Mouse (Mus musculus) limb, embryonic 15.5 days (tissue): ENCODE results near the gene Vmn1r195. TPM values are rescaled to one million over a fixed set of nuclear protein-coding genes. Genes with fewer than 3 reads are reported as not detected.
"Not testable (repeated sequence)": the region's sequence is repeated elsewhere in the genome, so short reads cannot be mapped to it uniquely, and the experiment has no call there.

Source experiments
- ATAC-seq: fragments of 200-750 bp; cut with Nextera tagmentation; 2 replicates; pipeline ENCODE4 v1.8.0; 2017; ENCODE audit warnings: low read depth, moderate TSS enrichment; ENCODE audit not compliant: insufficient number of reproducible peaks, low FRiP score, low TSS enrichment
- H3K27ac ChIP-seq: fragments of 300-500 bp; sonication (generic); 2 replicates; pipeline ENCODE4 v1.5.1; 2015; ENCODE audit warnings: moderate library complexity, mild to moderate bottlenecking, inconsistent platforms
- H3K27me3 ChIP-seq: fragments of 300-500 bp; sonication (generic); 2 replicates; pipeline ENCODE4 v1.6.1; 2015; ENCODE audit warnings: inconsistent platforms
- H3K36me3 ChIP-seq: fragments of 300-500 bp; sonication (generic); 2 replicates; pipeline ENCODE4 v1.6.1; 2015; ENCODE audit warnings: inconsistent platforms
- H3K4me1 ChIP-seq: fragments of 300-500 bp; sonication (generic); 2 replicates; pipeline ENCODE4 v1.6.1; 2015; ENCODE audit warnings: inconsistent platforms
- H3K4me2 ChIP-seq: fragments of 300-500 bp; sonication (generic); 2 replicates; pipeline ENCODE4 v1.6.1; 2015; ENCODE audit warnings: mild to moderate bottlenecking, inconsistent platforms
- H3K4me3 ChIP-seq: fragments of 300-500 bp; sonication (generic); 2 replicates; pipeline ENCODE4 v1.5.1; 2015; ENCODE audit warnings: mild to moderate bottlenecking, inconsistent platforms
- H3K9ac ChIP-seq: fragments of 300-500 bp; sonication (generic); 2 replicates; pipeline ENCODE4 v1.6.1; 2015; ENCODE audit warnings: inconsistent platforms
- H3K9me3 ChIP-seq: fragments of 300-500 bp; sonication (generic); 2 replicates; pipeline ENCODE4 v1.6.1; 2016; ENCODE audit warnings: inconsistent platforms
- WGBS: fragments of 180-500 bp; shearing (Covaris S2); methylation state at CpG from one replicate; pipeline ENCODE4 v1.1.7; 2015; 5-methylcytosine and 5-hydroxymethylcytosine counted together
- polyA plus RNA-seq: library from polyadenylated mRNA; unstranded; fragments of >200 nt; fragmentation: Nextera tagmentation; extraction: Ambion mirVana; gene quantifications from 2 replicates; pipeline ENCODE4 v1.2.1, GENCODE M21; 2015

Gene Vmn1r195
- polyA plus RNA-seq: not detected in 2 replicates

DNA sequence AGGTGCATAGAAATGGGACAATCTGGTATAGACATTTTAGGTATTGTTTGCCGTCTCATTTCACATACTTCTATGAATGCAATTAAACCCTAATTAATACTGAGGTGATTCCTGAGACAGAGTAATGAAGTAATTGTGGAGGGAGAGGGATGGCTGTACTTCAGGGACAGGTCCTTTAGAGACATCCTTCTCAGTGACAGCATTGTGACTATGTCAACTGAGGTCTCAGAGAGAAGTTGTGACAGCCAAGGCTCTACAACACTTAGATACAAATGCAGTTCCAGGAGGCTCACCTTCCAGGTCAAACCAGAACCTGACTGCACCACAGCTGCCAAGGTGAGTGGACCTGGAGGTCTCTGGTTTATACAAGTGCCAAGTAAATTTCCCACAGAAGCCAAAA, at the start of gene Vmn1r195:
TSS of gene Vmn1r195 (plus strand) at position 301 of the 400 bp plus-strand sequence.
- not testable (repeated sequence) for ATAC-seq, H3K36me3 ChIP-seq, H3K9me3 ChIP-seq, H3K4me2 ChIP-seq, H3K9ac ChIP-seq, H3K27me3 ChIP-seq, H3K4me1 ChIP-seq, H3K4me3 ChIP-seq, H3K27ac ChIP-seq
- WGBS: 90% methylated on average over 1 of the region's 1 CpGs

DNA sequence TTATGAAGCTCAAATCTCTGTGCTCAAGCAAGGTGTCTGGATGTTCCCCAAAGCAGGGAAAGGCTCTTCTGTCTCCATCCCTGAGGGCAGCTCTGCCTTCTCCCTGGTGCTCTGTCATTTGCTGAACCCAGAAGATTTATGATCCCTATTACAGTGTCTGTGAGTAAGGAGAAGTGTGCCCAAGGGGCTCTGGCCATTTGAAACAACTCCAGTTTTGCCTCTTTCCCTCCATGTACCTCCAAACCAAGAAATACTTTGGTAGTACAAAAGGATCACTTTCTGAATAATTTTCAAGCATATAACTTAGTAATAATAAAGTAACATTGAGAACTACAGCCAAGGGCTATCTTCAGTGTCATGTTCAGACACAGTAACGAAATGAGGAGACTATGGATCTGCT, 47.3 kb upstream of the Vmn1r195 start, which contains the start of gene Vmn1r193:
TSS of gene Vmn1r193 (minus strand) at position 101 of the 400 bp plus-strand sequence.
- H3K9me3 ChIP-seq, H3K4me2 ChIP-seq, H3K9ac ChIP-seq, H3K27ac ChIP-seq, H3K36me3 ChIP-seq, H3K4me1 ChIP-seq, H3K27me3 ChIP-seq, ATAC-seq, H3K4me3 ChIP-seq: not testable (repeated sequence)
- 53% methylated on average over 1 of the region's 1 CpGs for WGBS

- 43% methylated on average over 1 of the region's 1 CpGs for WGBS
- Histone ChIP-seq H3K27ac (no peak within 1 kb of the TSS), H3K4me3 (no peak within 1 kb of the TSS), H3K9ac (no peak within 1 kb of the TSS), H3K4me1 (no peaks in the 10 kb centered on the region), H3K27me3 (no peaks in the 10 kb centered on the region), H3K4me2 (no peak within 1 kb of the TSS), H3K36me3 (no peaks in the 10 kb centered on the region), H3K9me3 (no peaks in the 10 kb centered on the region)
- no peak for ATAC-seq
These were observed 26.4 kb upstream of the Vmn1r195 start, which contains the start of gene Vmn1r194 for GRCm38 (mm10) chr13:22243915-22244314. TSS of gene Vmn1r194 (plus strand) at chr13:22244215.

- Histone ChIP-seq H3K9me3 (no peaks in the 10 kb centered on the region), H3K4me2 (no peak overlapping the region), H3K9ac (no peak overlapping the region), H3K27me3 (no peaks in the 10 kb centered on the region), H3K4me3 (no peak overlapping the region), H3K36me3 (no peaks in the 10 kb centered on the region), H3K4me1 (no peaks in the 10 kb centered on the region), H3K27ac (no peak overlapping the region)
- 9% methylated on average over 2 of the region's 2 CpGs for WGBS
- no peak for ATAC-seq
These were observed 1.4 kb downstream of the Vmn1r195 start for GRCm38 (mm10) chr13:22271721-22272120.

- H3K9me3 ChIP-seq: no peaks in the 10 kb centered on the region
- 77% methylated on average over 2 of the region's 2 CpGs for WGBS
- no peaks in the 10 kb centered on the region for H3K4me1 ChIP-seq
- H3K9ac ChIP-seq: no peak overlapping the region
- no peaks in the 10 kb centered on the region for H3K36me3 ChIP-seq
- no peak overlapping the region for H3K4me2 ChIP-seq
- no peak overlapping the region for H3K27ac ChIP-seq
- no peaks in the 10 kb centered on the region for H3K27me3 ChIP-seq
- no peak overlapping the region for H3K4me3 ChIP-seq
- ATAC-seq: no peak
These were observed 14.3 kb downstream of the Vmn1r195 start for GRCm38 (mm10) chr13:22284578-22284977.

GRCm38 (mm10) chr13:22289620-22290019, 19.3 kb downstream of the Vmn1r195 start, which contains the start of gene Vmn1r196:
TSS of gene Vmn1r196 (plus strand) at chr13:22289920.
- Histone ChIP-seq H3K9me3 (no peaks in the 10 kb centered on the region), H3K27me3 (no peaks in the 10 kb centered on the region), H3K27ac (no peak within 1 kb of the TSS), H3K9ac (no peak within 1 kb of the TSS), H3K4me2 (no peak within 1 kb of the TSS), H3K36me3 (no peaks in the 10 kb centered on the region), H3K4me1 (no peaks in the 10 kb centered on the region), H3K4me3 (no peak within 1 kb of the TSS)
- no peak for ATAC-seq
- 68% methylated on average over 2 of the region's 2 CpGs for WGBS

- WGBS: 91% methylated on average over 5 of the region's 5 CpGs
- H3K4me1 ChIP-seq, ATAC-seq, H3K9ac ChIP-seq, H3K9me3 ChIP-seq, H3K27ac ChIP-seq, H3K4me3 ChIP-seq, H3K27me3 ChIP-seq, H3K4me2 ChIP-seq, H3K36me3 ChIP-seq: not testable (repeated sequence)
These were observed 37.8 kb downstream of the Vmn1r195 start for GRCm38 (mm10) chr13:22308075-22308474.

- Histone ChIP-seq H3K27ac (no peak overlapping the region), H3K4me3 (no peak overlapping the region), H3K9me3 (no peaks in the 10 kb centered on the region), H3K4me2 (no peak overlapping the region), H3K27me3 (no peaks in the 10 kb centered on the region), H3K36me3 (no peaks in the 10 kb centered on the region), H3K4me1 (no peaks in the 10 kb centered on the region), H3K9ac (no peak overlapping the region)
- 72% methylated on average over 2 of the region's 2 CpGs for WGBS
- no peak for ATAC-seq
These were observed 45.0 kb downstream of the Vmn1r195 start for GRCm38 (mm10) chr13:22315361-22315760.

DNA sequence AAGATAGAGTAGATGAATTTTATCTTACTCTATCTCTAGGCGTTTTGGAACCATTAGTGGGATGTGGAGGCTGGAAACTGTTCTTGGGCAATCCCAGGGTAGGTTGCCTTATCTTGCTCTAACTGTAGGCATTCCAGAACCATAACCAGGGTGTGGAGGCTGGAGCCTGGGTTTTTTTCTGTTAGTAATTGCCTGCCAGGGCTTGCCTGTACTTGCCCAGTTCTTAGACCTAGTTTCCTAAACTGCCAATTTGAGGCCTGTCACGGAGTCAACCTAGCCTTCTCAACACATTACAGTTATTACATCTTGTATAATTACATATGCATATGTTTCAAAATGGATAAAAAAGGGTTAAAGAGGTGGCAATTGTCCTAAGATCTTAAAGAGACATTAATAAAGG, 47.0 kb downstream of the Vmn1r195 start:
- ATAC-seq: no peak
- whole genome bisulfite sequencing: 69% methylated on average over 2 of the region's 2 CpGs
- H3K4me1 ChIP-seq: no peaks in the 10 kb centered on the region
- no peak overlapping the region for H3K9ac ChIP-seq
- no peak overlapping the region for H3K4me2 ChIP-seq
- no peak overlapping the region for H3K4me3 ChIP-seq
- H3K27me3 ChIP-seq: no peaks in the 10 kb centered on the region
- no peak overlapping the region for H3K27ac ChIP-seq
- no peaks in the 10 kb centered on the region for H3K9me3 ChIP-seq
- H3K36me3 ChIP-seq: no peaks in the 10 kb centered on the region

GRCm38 (mm10) chr13:22320091-22320490, 49.8 kb downstream of the Vmn1r195 start:
- H3K9ac ChIP-seq: no peak overlapping the region
- H3K27ac ChIP-seq: no peak overlapping the region
- H3K36me3 ChIP-seq: no peaks in the 10 kb centered on the region
- no peak for ATAC-seq
- H3K4me1 ChIP-seq: no peaks in the 10 kb centered on the region
- H3K4me3 ChIP-seq: no peak overlapping the region
- H3K4me2 ChIP-seq: no peak overlapping the region
- no peaks in the 10 kb centered on the region for H3K27me3 ChIP-seq
- H3K9me3 ChIP-seq: no peaks in the 10 kb centered on the region

DNA sequence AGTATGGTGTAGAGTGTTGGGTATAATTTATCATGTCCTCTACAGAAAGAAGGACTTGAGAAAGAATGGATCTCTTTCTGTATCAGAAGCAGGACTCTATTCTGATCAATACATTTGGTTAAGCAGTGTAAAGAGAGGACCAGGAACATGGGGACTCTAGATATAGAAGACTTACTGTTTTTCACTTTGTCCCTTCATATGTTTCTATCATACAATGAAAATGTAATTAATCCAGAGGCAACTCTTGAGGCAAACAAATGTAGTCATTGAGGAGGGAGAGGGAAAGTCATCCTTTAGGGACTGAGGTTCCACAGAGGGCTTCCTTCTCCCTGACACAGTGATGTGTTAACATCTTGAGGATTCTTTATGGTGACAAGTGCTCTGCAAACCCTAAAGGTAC, 54.0 kb downstream of the Vmn1r195 start, which contains the start of gene Vmn1r197:
TSS of gene Vmn1r197 (plus strand) at position 301 of the 400 bp plus-strand sequence.
- no peaks in the 10 kb centered on the region for H3K4me1 ChIP-seq
- H3K4me3 ChIP-seq: no peak within 1 kb of the TSS
- no peaks in the 10 kb centered on the region for H3K27me3 ChIP-seq
- no peaks in the 10 kb centered on the region for H3K9me3 ChIP-seq
- H3K9ac ChIP-seq: no peak within 1 kb of the TSS
- ATAC-seq: no peak
- H3K4me2 ChIP-seq: no peak within 1 kb of the TSS
- H3K36me3 ChIP-seq: no peaks in the 10 kb centered on the region
- H3K27ac ChIP-seq: no peak within 1 kb of the TSS
